In genomic region chr3:25964237-25964636, GRCm38 (mm10) we compare ENCODE assay signal across 28 mouse cellular contexts.
DNase-seq lines count a peak whose midpoint lies in the region; ATAC-seq lines count a peak whose summit lies in the region.
"Had no signal": no experiment of that assay in that cellular context is flagged by ENCODE, and none has a peak within 500 bp of the region (broad histone marks: within the 10 kb centered on the region; RNA-seq: fewer than 3 reads in every experiment).

No protein-coding gene starts in this region.

- H3K9ac ChIP-seq in kidney, embryonic 14.5 days (ENCODE audit: low read depth, low read length) = no peak overlapping the region
- no peak overlapping the region for H3K9ac ChIP-seq in kidney, embryonic 16.5 days (replicated peaks; ENCODE audit: low read length)
- no peak overlapping the region for H3K9ac ChIP-seq in neural tube, embryonic 15.5 days (replicated peaks)
- H3K9ac ChIP-seq: embryonic facial prominence, embryonic 13.5 days; embryonic facial prominence, embryonic 15.5 days; forebrain, embryonic 12.5 days had no signal

- H3K4me1 ChIP-seq in kidney, embryonic 14.5 days (ENCODE audit: control insufficient read depth, insufficient read depth, low read length) = no peaks in the 10 kb centered on the region
- no peaks in the 10 kb centered on the region for H3K4me1 ChIP-seq in kidney, embryonic 16.5 days (ENCODE audit: insufficient read depth, low read length)
- 0 out of 2 replicates have a peak, but pooled peaks cover 3% of the 10 kb centered on the region for H3K4me1 ChIP-seq in neural tube, embryonic 15.5 days
- H3K4me1 ChIP-seq in embryonic facial prominence, embryonic 10.5 days = no peaks in the 10 kb centered on the region
- H3K4me1 ChIP-seq: embryonic facial prominence, embryonic 13.5 days; embryonic facial prominence, embryonic 15.5 days; forebrain, embryonic 10.5 days; forebrain, embryonic 12.5 days had no signal

- H3K27me3 ChIP-seq in kidney, embryonic 14.5 days (ENCODE audit: control insufficient read depth, insufficient read depth, low read length) = no peaks in the 10 kb centered on the region
- no peaks in the 10 kb centered on the region for H3K27me3 ChIP-seq in kidney, embryonic 16.5 days (ENCODE audit: insufficient read depth, low read length)
- no peaks in the 10 kb centered on the region for H3K27me3 ChIP-seq in neural tube, embryonic 15.5 days (replicated peaks)
- H3K27me3 ChIP-seq in embryonic facial prominence, embryonic 10.5 days (replicated peaks; ENCODE audit: low read depth, poor library complexity, severe bottlenecking) = no peaks in the 10 kb centered on the region
- H3K27me3 ChIP-seq: CH12.LX; embryonic facial prominence, embryonic 13.5 days; embryonic facial prominence, embryonic 15.5 days; forebrain, embryonic 12.5 days; Patski had no signal

- no peak for DNase-seq in kidney, postnatal 14 days
- DNase-seq in kidney, postnatal 25 days = no peak
- no peak for DNase-seq in neural tube, embryonic 10.5 days (ENCODE audit: extremely low spot score, low spot score)
- no peak for DNase-seq in embryonic facial prominence, embryonic 10.5 days (ENCODE audit: low spot score)
- DNase-seq: adrenal gland, adult 8-10 months; adrenal gland, postnatal 14 days; adrenal gland, postnatal 36 days; B cell, adult 2 months; cerebellum, adult 11-12 months; cerebellum, adult 2 months; cerebellum, adult 9-10 months; cerebellum, postnatal 10 days; cerebellum, postnatal 25 days had no signal

- WGBS in kidney, embryonic 14.5 days = 55% methylated on average over 3 of the region's 3 CpGs
- 52% methylated on average over 3 of the region's 3 CpGs for WGBS in kidney, embryonic 16.5 days
- WGBS in neural tube, embryonic 15.5 days = 68% methylated on average over 3 of the region's 3 CpGs
- 89% methylated on average over 3 of the region's 3 CpGs for WGBS in embryonic facial prominence, embryonic 10.5 days

- ATAC-seq in kidney, embryonic 14.5 days (ENCODE audit: low FRiP score, low TSS enrichment) = peak; percentile 76; the same call in 1 of the 2 replicates
- ATAC-seq in kidney, embryonic 16.5 days (ENCODE audit: low FRiP score, low TSS enrichment) = peak; percentile 67; the same call in 1 of the 2 replicates
- ATAC-seq in neural tube, embryonic 15.5 days (ENCODE audit: low FRiP score) = no peak
- ATAC-seq: activated CD4-positive, CD25-positive, alpha-beta regulatory T cell, adult 4 months; CD4-positive, CD25-positive, alpha-beta regulatory T cell, adult 4 months; forebrain, embryonic 14.5 days; forebrain, embryonic 16.5 days; Patski had no signal

- H3K9me3 ChIP-seq in kidney, embryonic 14.5 days (ENCODE audit: control insufficient read depth, low read length) = no peaks in the 10 kb centered on the region
- no peaks in the 10 kb centered on the region for H3K9me3 ChIP-seq in kidney, embryonic 16.5 days (ENCODE audit: low read length)
- H3K9me3 ChIP-seq in neural tube, embryonic 15.5 days (replicated peaks) = no peaks in the 10 kb centered on the region
- no peaks in the 10 kb centered on the region for H3K9me3 ChIP-seq in embryonic facial prominence, embryonic 10.5 days
- H3K9me3 ChIP-seq: embryonic facial prominence, embryonic 13.5 days; embryonic facial prominence, embryonic 15.5 days; forebrain, embryonic 10.5 days; forebrain, embryonic 12.5 days; G1E had no signal

- H3K36me3 ChIP-seq in kidney, embryonic 14.5 days (ENCODE audit: control insufficient read depth, insufficient read depth, low read length) = no peaks in the 10 kb centered on the region
- no peaks in the 10 kb centered on the region for H3K36me3 ChIP-seq in kidney, embryonic 16.5 days (ENCODE audit: insufficient read depth, low read length)
- H3K36me3 ChIP-seq in neural tube, embryonic 15.5 days = no peaks in the 10 kb centered on the region
- no peaks in the 10 kb centered on the region for H3K36me3 ChIP-seq in embryonic facial prominence, embryonic 10.5 days (replicated peaks)
- H3K36me3 ChIP-seq: embryonic facial prominence, embryonic 13.5 days; embryonic facial prominence, embryonic 15.5 days; forebrain, embryonic 10.5 days; forebrain, embryonic 12.5 days; G1E had no signal

- H3K4me2 ChIP-seq in kidney, embryonic 14.5 days (replicated peaks; ENCODE audit: low read depth, low read length) = no peak overlapping the region
- no peak overlapping the region for H3K4me2 ChIP-seq in kidney, embryonic 16.5 days (replicated peaks; ENCODE audit: low read depth, low read length)
- no peak overlapping the region for H3K4me2 ChIP-seq in neural tube, embryonic 15.5 days
- H3K4me2 ChIP-seq: embryonic facial prominence, embryonic 13.5 days; embryonic facial prominence, embryonic 15.5 days; forebrain, embryonic 12.5 days had no signal

- H3K4me3 ChIP-seq in kidney, embryonic 14.5 days (ENCODE audit: low read length) = no peak overlapping the region
- no peak overlapping the region for H3K4me3 ChIP-seq in kidney, embryonic 16.5 days (ENCODE audit: low read length)
- no peak overlapping the region for H3K4me3 ChIP-seq in neural tube, embryonic 15.5 days (replicated peaks)
- no peak overlapping the region for H3K4me3 ChIP-seq in embryonic facial prominence, embryonic 10.5 days
- H3K4me3 ChIP-seq: embryonic facial prominence, embryonic 13.5 days; embryonic facial prominence, embryonic 15.5 days; erythroblast, embryonic 14.5 days; forebrain, embryonic 10.5 days; forebrain, embryonic 12.5 days had no signal

- H3K27ac ChIP-seq in kidney, embryonic 14.5 days (ENCODE audit: low read depth, low read length) = no peak overlapping the region
- no peak overlapping the region for H3K27ac ChIP-seq in kidney, embryonic 16.5 days (ENCODE audit: low read length)
- peak overlapping the region; percentile 11; the same call in 1 of the 2 replicates for H3K27ac ChIP-seq in neural tube, embryonic 15.5 days (replicated peaks)
- no peak overlapping the region for H3K27ac ChIP-seq in embryonic facial prominence, embryonic 10.5 days (replicated peaks)
- H3K27ac ChIP-seq: embryonic facial prominence, embryonic 13.5 days; embryonic facial prominence, embryonic 15.5 days; forebrain, embryonic 10.5 days; forebrain, embryonic 12.5 days had no signal
